Mouse (Mus musculus): Measurements from ENCODE around the gene Actbl2.

Actbl2 gene

GRCm38 (mm10) chr13:111269789-111270335 lies 15.0 kb downstream of the Actbl2 start:
- DNase-seq (ENCODE audit: low read depth) = peak; percentile 36

DNA sequence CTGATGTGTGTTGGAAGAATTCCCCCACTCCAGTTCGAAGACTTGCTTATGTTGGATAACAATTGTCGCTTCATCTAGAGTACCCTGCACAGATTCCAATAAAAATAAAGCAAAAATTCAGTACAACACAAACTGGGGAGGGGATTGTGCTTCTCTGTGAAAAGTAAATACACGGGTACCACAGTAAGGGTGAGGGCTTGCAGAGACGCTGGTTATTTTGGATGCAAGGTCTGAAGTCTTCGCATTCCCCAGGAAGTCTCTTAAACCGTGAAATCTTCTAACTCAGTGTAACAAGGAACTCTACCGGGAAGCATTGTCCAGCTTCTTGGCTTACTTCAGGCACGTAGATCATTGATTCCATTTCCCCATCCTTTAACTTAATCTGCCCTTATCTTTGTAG lies 17.1 kb downstream of the Actbl2 start:
- no peak for DNase-seq (ENCODE audit: low read depth)

DNA sequence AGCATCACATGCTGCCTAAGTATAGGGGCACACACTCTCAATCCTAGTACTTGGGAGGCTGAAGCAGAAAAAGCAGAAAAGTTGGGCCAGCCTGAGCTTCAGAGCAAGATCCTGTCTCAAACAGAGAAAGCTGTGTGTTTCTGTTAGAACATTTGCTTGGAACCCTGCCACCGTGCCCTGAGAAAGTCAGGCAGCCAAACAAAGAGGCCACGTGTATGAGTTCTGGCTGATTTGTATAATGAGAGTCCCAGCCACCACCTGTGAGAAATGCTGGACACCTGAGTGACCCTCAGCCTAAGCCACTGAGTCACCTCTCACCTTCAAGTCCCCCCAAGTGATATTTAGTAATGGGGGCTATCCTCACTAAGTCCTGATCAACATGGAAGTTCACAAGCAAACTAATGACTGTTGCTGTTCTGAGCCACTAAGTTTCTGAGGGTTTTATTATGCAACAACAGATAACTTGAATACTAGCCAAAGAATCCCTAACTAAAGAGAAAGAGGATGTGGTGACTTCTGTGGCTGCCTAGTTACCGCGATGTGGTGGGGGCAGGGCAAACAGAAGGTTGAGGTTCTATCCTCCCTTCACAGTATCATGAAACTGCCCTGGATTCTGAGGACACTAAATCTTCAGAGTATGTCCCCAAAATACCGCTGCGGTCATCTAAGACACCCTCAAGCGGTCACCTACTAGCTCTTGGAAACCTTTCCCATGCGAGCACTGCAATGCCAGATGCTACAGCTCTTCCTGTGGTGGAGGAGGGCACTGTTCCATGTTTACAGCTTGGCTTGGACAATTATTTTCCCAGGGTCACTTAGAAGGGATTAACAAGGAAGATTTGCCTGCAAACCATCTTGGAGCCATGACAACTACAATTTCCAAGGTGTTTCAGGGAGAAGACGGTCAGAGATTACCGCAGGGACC lies 31.9 kb downstream of the Actbl2 start:
- peak; percentile 78 for DNase-seq (ENCODE audit: low read depth)

DNA sequence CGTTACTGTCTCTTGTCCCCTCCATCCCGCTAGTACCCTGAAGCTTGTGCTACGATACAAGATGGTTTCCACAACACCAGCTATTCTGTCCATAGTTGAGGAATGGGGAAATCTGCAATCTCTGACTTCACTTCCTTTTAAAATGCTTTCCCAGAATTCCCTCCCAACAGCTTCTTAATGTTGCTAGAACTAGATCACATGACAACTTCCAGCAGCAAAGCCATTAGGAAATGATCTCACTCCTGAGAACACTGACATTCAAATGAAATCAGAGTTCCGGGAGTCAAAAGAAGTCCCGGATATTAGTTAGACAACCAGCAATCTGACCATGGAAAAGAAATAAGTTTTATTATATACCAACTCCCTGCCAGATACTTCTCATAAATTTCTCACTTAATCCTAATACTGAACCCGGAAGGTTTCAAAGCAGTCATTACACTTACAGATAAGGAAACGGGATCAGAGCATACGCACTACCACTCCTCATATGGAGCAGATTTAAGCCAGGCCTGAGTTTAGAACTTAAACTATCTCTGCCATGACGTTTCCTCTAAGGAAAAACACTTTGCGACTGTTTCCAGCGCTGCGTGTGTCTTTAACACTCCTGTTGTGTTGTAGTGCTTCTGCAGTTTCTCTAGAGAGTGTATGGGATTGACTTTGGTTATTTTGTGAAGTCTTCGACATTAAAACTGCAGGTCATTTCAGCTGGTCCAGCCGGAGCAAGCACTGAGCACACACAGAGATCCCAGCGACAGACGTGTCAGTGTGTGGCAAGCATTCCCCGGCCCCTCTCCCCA lies 36.5 kb downstream of the Actbl2 start:
- DNase-seq (ENCODE audit: low read depth) = no peak

DNA sequence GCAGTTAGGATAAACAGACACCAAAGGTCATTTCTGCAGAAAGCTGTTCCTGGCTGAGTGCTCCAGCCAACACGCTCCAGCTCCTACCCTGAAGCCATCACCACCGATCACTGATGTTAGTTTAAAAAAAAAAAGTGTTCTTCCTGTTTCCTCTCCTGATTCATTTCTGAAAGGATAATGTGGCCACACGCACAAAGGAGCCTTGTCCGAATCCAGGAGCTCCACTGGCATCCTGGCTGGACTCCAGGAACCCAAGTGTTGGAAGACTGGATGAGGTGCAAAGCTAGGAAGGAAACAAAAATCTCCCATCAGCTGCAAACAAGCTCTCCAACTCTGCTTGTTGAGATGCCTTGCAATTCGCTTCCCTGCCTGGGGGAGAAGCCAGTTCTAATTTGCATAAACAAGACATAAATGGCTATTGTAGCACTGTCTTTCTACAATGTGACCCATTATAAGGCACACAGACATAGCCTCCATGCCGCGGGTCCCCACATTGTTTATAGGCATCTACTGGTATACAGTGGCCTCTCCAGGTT lies 37.2 kb downstream of the Actbl2 start:
- no peak for DNase-seq (ENCODE audit: low read depth)

DNA sequence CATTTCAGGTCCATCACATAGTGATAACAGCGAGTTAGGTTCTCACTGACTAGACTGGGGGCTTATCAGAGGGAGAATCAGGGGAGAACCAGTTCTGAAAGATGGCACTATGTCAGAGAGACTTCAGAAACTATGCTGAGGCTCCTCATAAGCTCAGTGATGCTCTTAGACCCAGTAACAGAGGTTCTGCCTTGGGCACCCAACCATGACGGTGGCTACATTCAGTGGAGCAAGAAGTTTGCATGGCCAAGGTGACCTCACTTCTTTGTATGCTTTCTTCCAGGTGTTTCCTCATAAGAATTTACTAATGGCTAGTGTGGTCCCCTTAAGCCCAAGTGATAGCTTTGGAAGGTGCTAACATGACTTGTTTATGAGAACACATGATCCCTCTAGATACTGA lies 38.7 kb downstream of the Actbl2 start:
- no peak for DNase-seq (ENCODE audit: low read depth)

DNA sequence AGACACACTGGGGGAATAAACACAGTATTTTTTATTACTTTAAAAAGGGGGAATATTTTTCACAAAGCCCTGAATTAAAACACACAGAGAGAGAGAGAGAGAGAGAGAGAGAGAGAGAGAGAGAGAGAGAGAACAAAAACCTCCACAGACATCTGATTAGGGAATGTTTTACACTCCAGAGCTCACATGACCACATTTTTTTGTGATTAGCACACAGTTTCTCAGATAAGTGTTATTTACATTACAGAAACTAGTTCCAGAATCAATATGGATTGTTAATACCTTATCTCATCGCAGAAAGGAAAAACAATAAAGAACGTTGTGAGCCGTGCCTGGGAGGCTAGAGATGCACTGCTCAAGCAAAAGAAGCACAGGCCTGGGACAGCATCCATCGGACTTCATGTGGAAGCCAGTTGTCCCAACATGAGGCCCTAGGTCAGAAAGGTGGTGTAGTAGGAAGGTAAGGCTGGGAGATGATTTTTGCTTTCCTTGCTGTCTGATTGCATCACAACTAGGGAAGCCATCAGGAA lies 40.2 kb downstream of the Actbl2 start:
- no peak for DNase-seq (ENCODE audit: low read depth)

DNA sequence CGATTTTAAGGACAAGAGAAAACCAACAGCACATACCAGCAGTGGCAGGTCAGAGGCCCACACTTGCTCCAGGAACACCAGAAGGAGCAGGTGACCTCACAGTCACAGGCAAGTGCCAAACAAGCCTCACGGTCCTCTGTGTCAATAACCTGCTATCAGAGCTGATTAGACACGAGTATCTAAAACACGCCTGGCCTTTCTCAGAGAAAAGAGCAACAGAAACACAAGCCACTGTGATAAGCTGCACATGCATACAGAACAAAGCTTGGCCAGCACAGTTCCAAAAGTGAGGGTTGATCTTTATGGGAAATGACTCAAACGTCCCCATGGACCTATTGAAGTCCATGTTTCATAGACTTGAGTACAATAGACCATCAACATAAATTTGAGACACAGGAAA lies 41.2 kb downstream of the Actbl2 start:
- DNase-seq (ENCODE audit: low read depth) = no peak

GRCm38 (mm10) chr13:111297614-111298013 lies 42.8 kb downstream of the Actbl2 start:
- peak; percentile 58 for DNase-seq (ENCODE audit: low read depth)

GRCm38 (mm10) chr13:111299145-111299713 lies 44.4 kb downstream of the Actbl2 start:
- peak; percentile 16 for DNase-seq (ENCODE audit: low read depth)

DNA sequence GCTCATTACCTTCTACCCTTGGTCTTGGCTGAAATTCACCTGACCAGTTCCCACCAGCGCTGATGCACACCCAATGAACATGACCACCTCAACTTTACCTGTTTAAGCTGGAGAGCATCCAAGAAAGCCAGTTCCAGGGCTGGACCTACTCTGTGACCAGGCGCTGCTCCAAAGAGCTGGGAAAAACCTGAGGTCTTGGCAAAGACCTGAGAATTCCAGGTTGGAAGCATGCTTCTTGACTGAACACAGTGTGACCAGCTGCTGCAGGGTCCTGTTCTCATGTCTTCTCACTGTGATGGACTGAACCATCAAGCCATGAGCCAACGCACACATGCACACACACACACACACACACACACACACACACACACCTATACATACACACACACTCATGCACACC lies 46.0 kb downstream of the Actbl2 start:
- no peak for DNase-seq (ENCODE audit: low read depth)

- DNase-seq (ENCODE audit: low read depth) = no peak
These were observed 46.6 kb downstream of the Actbl2 start for GRCm38 (mm10) chr13:111301431-111301830.

DNA sequence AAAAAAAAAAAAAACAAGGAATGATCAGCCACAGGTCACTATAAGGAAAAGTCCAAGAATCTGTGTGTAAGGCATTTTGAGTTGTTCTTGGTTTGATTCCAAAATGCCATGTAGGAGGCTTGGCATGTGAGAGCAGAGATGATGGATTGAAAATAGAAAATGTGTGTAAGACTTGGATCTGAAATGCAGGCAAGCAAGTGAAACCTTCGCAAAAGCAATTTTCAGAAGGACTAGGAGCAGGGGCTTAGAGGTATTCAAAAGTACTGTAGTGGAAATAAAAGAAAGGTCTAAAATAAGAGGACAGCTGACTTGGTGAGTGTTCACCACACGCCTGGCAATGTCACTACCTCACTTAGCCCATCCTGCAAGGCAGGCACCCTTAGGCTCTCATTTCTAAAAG lies 49.4 kb downstream of the Actbl2 start:
- no peak for DNase-seq (ENCODE audit: low read depth)

GRCm38 (mm10) chr13:111304736-111305135 lies 49.9 kb downstream of the Actbl2 start:
- DNase-seq (ENCODE audit: low read depth) = no peak
